Mouse (Mus musculus) fat pad, adult 2 months (tissue): ENCODE measurements around the gene Duox1.

Source experiments
- DNase-seq: peaks from one replicate; pipeline ENCODE4 v3.0.0-alpha.2; 2011; ENCODE audit warnings: low read depth, low spot score; ENCODE audit errors: extremely low read depth

The Duox1 gene

DNA sequence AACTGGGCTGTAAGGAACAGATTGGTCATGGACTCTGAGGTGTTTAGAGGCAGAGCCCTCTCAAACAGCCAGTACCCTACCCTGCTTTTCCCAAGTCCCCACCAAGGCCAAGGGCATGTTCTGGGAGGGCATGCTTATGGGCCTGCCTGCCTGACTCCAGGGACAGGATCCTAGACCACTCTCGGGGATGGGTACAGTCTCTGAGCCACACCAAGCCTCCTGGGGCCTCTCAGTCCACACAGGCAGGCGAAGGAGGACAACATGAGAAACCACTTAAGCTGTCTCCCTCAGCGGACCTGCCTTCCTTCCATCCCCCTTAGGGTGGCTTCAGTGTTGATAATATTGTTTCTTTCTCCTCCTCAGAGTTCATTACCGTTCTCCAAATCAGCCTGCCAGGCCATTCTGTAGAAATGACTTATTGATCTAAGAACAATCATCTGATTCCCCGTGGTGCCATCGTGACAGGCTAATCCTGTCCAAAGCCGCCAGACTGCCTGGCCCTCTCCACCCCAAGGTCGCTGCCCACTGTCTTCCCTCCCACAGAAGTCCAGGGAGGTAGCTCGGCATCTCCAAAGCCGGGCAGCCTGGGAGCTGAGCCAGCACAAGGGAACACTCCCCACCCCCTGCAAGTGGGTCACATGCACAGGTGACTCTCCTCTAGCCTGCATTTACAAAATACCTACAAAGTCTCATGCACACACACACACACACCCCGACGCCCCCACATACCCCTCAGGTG lies 38.9 kb downstream of the Duox1 start:
- DNase-seq, result no peak

DNA sequence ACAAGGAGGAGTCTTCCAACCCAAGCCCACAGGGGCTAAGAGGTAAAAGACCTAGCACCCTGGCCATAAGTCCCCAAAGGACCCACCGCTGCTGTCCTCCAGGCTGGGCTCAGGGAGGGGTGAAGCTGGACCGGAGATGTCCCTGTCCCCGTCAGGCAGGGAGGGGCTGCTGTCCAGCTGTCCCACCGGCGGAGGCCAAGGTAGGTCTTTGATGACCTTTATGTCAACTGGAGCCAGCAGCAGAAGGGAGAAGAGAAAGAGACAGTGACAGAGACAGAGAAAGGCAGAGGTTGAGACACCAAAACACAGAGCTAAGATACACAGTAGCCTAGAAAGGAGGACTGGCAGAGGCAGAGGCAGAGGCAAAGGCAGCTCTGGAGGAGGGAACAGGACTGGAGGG lies 39.9 kb downstream of the Duox1 start:
- DNase-seq, result no peak

DNA sequence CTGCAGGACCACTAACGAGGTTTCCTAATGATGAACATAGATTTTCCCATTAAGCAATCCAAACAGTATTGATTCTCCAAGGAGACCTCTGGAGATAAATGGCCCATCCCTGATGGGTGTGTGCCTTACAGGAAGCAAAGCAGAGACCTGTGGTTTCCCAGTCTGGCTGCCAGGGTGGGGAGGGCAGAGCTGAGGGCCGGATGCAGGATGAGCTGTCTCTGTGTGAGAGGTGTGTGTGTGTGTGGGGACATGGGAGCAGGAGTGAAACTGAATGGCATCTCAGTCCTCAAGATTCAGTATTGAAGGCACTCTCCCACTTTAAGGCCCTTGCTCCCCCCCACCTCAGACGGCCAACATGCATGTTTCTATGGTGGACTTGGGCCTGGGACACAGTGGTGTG lies 40.7 kb downstream of the Duox1 start:
- DNase-seq, result no peak

DNA sequence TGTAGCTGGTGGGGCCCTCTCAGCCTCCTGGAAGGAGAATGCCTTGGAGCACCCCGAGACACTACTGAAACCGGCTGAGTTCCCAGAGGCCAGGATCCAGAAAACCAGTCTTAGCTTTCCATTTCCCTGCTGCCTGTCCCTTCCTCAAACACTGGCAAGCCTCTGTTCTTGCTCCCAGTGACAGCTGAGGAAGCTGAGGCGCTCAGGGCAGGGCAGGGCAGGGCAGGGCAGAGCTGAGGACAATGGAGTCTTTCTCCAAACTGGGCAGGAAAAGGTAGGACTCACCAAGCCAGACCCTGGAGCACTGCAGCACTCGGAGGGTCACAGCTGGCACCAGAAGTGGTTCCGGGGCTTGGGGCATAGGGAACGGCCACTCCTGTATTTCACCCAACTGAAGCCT lies 44.8 kb downstream of the Duox1 start:
- DNase-seq, result no peak

DNA sequence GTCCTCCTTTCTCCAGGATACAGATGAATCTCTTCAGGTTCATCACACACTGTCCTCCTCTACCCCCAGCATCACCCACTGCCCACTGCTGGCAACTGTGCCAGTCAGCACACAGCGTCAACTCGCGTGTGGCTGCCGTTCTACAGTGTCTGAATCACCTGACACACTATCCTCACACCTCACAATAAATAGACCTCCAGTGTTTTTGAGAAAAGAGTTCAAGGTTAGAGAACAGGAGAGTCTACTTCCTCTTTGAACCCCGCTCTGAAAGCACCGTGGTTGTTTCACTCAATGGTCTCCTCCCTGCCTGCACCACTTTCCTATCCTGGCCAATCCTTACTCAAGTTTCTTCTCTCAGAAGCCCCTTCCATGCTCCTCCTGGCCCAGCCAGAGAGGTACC lies 45.7 kb downstream of the Duox1 start:
- no peak for DNase-seq

DNA sequence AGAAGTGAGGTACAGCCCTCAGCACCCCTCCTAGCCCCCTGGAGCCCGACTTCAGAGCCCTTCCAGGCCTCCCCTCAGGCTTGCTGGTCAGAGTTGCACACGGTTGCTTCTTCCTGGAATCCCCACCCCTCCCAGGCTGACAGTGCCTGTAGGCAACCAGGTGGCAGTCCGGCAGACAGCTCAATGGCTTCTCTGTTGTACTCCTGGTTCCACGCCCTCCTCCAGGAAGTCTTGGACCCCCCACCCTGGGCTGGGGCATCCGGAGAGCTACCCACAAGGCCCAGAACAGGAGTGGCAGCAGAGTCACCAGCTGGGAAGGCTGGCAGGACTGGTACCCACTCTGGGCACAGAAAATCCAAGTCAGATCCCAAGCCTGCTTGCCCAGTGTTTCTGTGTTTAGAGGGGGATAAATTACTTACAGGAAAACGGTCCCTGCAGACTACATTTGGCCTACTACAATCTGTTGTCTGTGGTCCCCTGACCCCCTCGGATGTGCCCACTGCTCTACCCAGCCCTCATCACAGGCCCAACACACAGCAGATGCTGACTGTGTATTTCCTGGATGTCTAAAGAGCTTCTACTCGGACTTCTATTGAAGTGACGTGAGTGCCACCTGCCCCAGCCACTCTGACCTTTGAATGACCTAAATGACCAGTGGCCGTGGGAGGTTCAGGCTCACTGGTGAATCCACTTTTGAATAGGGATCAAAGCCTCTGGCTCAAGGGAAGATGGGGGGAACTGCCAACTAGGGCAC lies 46.6 kb downstream of the Duox1 start:
- no peak for DNase-seq

DNA sequence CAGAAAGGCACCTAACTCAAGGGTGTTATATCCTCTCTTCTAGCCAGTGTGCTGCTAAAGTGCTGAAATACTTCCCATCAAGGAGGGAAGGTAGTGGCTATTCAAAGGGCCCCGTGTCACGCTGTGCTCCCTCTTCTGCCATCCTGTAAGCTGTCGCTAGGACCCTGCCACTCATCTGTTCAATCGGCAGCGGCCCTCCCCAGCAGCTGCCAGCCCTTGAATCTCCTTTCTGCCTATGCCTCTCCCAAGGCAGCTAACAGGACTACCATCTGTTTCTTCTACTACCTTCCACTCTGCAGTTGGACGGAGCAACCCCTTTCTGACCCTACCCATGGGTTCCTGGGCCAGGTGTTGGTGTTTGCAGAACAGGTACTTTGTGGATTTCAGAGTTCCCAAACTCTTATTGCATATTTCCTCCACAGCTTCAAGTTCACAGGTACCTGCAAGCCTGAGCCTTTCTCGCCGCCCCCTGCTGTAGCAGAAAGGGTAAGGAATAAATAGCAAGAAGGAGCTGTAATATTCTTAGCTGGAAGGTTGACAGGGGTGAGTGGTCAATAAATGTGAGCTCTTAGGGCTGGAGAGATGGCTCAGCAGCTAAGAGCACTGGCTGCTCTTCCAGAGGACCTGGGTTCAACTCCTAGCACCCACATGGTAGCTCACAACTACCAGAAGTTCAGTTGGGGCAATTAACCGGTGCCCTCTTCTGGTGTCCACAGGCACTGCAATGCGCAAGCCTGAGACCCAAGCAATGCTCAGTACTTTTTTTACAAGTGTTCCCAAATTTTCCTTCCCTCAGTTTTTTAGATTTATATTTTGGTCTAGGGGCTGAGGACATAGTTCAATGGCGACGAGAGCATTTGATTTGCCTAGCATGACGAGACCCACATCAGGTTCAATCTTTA lies 47.4 kb downstream of the Duox1 start:
- DNase-seq, result no peak

DNA sequence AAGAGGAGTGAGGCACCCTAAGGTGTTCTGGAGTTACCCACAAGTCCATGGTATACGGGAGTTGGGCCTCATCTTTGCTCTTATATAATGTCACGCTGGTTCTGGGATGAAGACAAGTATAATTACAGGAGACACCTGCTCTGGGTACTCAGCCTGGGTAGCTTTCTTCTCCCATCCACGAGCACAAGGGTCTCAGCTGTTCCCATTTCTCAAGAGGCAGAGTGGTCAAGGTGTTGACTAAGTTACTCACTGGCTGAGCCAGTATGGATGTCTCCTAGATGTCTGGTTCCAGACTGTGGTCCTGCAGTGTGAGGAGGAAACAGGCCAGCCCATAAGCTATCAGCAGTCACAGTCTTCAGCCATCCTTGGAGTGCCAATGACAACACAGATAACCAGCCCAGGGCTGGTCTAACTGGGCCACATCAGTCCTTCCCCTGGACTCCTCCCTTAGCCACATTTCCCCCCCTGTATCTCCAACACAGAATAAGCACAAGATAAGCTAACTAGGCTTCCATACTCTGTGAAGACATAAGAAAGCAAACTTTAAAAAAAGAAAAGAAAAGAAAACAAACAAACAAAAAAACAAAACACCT lies 49.0 kb downstream of the Duox1 start:
- DNase-seq, result no peak

DNA sequence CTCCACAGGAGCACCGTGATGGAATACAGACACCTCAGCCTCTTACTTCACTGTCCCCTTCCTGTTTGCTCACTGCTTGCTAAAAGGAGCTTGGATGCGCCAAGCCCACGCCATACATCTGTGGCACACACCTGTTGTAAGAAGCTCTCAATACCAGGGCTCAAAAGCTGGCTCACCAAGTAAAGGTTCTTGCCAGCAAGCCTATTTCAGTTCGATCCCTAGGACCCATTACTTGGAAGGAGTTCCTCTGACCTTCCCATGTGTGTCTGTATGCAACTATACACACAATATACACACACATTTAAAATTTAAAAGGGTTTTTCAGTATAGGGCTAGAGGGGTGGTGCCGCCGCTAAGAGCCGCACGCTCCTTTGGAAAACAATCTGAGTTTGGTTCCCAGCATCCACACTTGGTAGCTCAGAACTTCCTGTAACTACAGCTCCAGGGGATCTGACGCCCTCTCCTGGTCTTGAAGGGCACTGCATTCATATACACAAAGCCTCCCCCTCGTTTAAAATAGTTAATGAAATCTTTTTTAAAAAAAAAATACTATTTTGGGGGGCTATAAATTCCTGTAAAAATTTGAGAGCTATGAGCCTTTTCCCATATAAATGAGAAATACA lies 49.9 kb downstream of the Duox1 start:
- DNase-seq, result no peak

DNA sequence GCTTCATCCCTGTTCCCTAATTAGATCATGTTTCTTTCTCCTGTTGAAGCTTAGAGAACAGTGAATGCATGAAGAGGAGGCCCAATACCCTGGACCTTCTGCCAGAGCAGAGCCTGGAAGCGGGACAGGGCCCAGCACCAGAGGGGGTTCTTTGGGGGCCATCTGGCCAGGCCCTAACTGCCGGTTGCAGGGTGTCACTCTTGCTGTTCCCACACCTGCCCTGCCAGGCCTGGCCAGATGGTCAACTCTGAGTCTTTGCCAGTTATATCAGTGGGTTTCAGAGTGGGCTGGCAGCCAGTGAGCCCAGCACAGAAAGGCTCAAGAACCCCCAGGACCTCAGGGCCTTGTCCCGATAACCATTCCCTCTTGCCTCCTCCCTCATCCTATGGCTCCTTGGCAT lies 50.6 kb downstream of the Duox1 start:
- no peak for DNase-seq

DNA sequence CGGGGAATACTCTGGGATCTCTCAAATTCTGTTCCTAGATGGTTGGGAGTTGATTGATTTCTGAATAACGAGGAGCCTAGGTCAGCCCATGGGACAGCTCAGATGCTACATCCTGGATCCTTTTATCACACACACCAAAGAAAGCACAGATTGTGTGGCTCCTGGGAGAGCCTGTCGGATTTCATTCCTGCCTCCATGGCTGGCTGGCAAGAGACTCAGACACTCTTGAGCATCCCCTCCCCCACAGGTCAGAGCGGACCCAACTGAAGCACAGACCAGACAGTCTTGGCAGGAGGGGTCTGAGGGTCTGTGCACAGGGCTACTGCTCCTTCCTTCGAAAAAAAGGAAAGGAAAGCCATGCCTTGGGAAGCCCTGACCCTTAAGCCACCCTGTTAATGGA lies 51.2 kb downstream of the Duox1 start:
- no peak for DNase-seq

DNA sequence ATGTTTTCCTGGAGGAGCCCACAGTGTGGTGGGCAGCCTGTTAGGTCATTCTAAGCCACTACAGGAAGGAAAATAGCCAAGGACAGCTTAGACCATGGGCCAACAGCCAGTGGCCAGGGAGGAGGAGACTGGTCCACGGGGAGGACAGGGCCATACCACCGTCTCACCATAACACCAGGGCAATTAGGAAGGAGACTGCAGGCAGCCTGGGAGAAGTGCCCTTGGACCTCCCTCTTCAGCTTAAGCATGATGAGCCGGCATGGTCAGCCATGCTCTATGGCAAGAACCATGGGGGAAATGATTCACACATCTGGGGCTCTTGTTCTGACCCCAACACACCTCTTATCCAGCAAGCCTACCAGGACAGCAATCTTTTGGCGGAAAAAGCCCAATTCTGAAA lies 51.7 kb downstream of the Duox1 start:
- DNase-seq, result no peak

DNA sequence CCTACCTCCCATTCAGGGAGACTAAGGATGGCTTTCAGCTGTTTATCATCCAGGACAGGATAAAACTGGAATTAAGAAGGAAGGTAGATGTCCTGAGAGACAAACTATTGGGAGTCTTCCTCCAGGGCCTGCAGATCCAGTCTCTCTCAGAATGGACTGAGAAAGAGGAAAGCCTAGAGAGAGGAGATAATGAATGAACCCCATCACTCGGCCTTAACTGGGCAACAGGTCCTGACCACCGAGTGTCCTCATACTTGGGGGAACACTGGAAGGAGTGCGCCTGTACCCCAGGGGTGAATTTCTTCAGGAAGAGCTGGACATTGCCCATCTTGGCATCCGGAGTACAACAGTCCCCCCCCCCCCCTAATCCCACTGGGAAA lies 52.2 kb downstream of the Duox1 start:
- DNase-seq, result no peak

DNA sequence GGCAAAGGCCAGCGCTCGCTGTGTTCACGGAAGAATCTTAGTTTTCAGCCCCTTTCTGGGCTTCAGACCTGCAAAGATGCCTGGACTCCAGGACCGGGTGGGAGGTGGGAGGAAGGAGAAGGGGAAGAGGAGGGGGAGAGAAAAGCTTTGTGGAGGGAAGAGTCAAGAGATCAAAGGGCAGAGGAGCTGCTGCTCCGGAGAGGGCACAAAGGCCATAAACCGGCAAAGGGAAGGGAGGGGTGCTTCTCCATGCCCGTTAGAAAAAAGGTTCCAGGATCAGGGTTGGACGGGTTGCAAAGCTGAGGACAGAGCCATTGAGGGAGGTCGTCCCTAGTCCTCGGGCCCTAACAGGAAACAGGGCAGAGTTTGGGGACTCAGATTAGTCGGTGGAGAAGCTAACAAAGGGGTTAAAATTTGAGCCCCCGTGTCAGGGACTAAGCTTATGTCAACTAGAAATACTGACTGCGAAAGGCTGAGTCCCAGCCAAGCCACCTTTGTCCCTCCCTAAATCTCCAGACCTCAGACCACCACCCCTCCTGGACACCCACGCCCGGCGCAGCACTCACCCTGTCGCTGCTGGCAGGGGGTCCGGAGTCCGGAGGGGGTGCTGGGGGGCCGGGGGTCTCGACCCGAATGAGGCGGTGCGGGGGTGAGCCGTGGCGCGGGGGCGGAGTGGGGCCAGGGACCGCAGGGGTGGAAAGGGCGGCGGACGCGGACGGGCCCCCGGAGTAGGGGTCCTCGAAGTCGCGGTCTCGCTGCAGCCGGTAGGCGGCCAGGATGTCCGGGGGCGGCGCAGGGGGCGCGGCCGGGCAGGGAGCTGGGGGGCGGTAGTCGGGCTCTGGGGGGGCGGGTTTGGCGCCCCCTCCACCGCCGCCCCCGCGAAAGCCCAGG lies 52.9 kb downstream of the Duox1 start:
- DNase-seq, result no peak

DNA sequence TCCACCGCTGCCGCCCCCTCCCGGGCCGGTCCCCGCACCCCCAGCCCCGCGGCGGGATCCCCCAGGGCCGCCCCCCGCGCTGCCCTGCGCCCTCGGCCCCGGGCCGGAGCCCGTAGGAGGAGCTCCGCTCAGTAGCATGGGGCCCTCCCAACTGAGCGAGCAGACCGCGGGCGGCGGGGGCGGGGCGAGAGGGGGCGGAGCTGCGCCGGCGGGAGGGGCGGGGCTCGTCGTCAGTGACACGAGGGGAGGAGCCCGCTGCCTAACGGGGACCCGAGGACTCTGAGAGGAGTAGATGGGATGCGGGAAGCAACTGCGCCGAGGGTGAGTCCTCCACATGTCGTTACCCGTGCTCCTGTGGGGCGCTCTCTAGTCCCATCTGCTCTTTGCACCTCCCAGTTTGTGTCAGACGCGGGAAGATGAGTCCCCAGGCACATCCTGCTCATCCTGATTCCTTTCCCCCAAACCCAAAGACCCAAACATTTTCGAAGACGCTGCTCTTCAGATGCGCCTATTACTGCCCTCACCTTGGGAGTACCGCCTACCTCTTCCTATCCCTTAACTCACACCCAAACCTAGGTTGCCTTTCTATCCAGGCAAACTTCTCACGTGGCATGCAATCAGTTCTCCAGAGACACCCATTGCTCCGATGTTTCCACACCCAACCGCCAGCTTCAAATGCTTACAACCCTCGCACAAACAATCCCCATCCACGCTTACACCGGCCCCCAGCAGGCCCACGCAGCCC lies 53.7 kb downstream of the Duox1 start, which contains the start of gene Shf:
Gene Shf (minus strand): TSS at position 168 of the 745 bp plus-strand sequence.
- no peak for DNase-seq

DNA sequence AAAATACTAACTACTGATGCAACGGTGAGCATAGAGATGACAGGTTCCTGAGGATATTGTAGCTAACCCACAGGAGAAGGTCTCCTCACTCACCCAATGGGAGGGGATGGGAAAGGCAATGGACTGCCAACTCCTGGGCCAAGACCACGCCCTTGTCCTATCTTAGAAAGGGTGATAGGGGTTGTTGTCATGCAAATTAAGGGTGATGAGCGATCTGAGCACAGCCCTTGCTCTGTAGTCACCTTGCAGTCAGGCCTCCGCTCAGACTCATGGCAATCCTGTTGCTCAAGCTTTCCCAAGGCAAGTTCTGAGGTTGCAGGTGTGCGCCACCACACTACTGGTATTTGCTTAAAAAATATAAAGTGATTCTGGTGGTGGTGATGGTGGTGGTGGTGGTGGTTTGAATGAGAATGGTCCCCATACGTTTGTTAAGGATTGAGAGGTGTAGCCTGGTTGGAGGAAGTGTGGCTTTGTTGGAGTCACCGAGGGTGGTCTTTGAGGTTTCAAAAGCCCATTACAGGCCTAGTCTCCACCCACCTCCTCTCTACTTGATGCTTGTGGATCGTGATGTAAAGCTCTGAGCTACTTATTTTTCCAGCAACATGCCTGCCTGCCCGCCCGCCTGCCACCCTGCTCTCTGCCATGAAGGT lies 54.8 kb downstream of the Duox1 start:
- DNase-seq, result no peak

DNA sequence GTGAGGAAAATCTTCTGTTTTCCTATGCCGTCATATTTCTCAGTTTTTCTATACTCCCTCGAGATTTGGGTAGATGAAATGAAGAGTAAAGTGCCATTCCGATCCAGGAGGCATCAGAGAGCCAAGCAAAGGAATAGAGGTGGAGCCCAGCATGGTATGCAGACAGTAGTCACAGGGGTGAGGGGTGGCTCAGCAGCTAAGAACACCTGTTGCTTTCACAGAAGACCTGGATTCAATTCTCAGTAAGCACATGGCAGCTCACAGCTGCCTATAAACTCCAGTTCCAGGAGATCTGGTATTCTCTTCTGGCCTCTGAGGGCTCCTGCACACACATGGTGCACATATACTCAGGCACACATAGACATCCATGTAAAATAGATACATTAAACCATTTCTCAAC lies 56.6 kb downstream of the Duox1 start:
- no peak for DNase-seq

DNA sequence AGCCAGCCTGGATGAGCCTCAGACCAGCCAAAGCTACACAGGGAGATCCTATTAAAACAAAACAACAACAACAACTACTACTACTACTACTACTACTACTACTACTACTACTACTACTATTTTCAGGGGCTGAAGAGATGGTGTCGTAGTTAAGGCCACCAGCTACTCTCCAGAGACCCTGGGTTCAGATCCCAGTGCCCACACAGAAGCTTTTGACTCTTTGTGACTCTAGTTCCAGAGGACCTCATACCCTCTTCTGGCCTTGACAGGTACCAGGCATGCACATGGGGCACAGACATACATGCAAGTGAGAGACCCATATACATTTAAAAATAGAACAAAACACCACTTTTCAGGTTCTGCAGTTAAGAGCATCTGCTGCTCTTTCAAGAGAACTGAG lies 57.1 kb downstream of the Duox1 start:
- no peak for DNase-seq

DNA sequence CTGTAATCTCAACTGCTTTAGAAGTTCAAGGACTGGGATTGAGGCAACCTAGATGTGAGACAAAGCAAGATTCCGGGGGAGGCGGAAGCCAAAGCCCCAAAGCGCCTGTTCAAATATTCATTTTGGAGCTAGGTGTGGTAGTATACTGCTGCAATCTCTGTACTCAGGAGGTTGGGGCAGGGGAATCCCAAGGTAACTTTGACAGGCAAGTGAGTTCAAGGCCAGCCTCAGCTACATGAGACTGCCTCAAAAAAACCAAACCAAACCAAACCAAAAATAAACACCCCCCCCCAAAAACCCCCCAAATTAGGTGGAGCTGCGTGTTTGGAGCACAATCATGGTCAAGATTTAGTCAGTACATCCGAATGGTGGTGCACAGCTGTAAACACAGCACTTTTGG lies 58.5 kb downstream of the Duox1 start:
- no peak for DNase-seq
